Comparison of ENCODE assay signal across 8 mouse cellular contexts in the genomic region with DNA sequence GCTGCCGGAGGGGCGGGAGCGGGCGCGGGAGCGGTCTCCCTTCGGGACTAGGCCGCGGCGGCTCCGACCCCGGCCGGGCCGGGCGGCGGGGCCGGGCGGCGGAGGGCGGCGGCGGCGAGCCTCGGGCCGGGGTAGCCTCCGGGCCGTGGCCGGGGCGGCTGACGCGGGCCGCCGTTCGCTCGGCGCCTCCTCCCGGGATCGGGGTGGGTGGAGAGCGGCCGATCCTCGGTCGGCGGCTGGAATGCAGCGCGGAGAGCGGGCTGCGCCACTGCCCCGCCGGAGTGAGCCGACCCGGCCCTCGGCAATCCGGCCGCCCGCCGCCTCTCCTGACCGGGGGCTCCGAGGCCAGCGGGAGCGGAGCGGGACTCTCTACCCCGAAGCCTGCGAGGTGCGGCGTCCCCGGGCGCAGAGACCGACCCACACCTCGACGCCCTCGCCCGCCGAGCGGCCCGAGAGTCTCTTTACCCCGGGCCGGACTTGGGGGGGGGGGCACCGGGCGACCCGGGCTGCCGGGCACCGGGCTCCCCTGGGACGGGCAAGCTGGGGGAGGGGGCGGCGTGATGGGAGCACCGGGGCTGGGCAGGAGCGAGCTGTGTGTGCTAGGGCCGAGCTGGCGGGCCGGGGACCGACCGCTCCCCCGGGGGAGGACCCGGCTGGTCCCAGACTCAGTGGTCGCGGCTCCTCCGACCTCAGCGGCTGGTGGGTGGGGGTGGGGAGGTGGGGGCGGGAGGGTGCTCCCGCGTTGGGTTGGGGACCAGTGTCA. TPM values are rescaled to one million over a fixed set of nuclear protein-coding genes. Genes with fewer than 3 reads are reported as not detected.
DNase-seq lines count a peak whose midpoint lies in the region; ATAC-seq and TF ChIP-seq lines count a peak whose summit lies in the region.

No protein-coding gene starts in this region.

- no peaks in the 10 kb centered on the region for H3K4me1 ChIP-seq in ES-Bruce4 (ENCODE audit: control insufficient read depth, insufficient read depth, low read length)
- peaks cover 3% of the 10 kb centered on the region; the same call in 1 of the 2 replicates for H3K4me1 ChIP-seq in embryonic fibroblast, embryonic 13.5 days (ENCODE audit: control insufficient read depth, insufficient read depth, low read length)
- peaks cover 4% of the 10 kb centered on the region; the same call in 1 of the 2 replicates for H3K4me1 ChIP-seq in heart, embryonic 11.5 days (ENCODE audit: control insufficient read depth, insufficient read depth, low read length)

- no peak for TF ChIP-seq CTCF in ES-Bruce4 (IDR thresholded peaks at IDR 0.05; ENCODE audit: low read depth, low read length)
- TF ChIP-seq CTCF in embryonic fibroblast, embryonic 13.5 days (IDR thresholded peaks at IDR 0.05; ENCODE audit: borderline replicate concordance, insufficient read depth, low read length), result no peak

- H3K9me3 ChIP-seq in ES-Bruce4 (replicated peaks; ENCODE audit: control insufficient read depth, insufficient read depth, low read length, poor library complexity, severe bottlenecking), result peaks cover 3% of the 10 kb centered on the region
- H3K9me3 ChIP-seq in heart, embryonic 11.5 days (replicated peaks; ENCODE audit: control insufficient read depth, low read length), result no peaks in the 10 kb centered on the region

- no peak overlapping the region for H3K27ac ChIP-seq in ES-Bruce4 (ENCODE audit: insufficient read depth, low read length)
- peak overlapping the region; percentile 94 for H3K27ac ChIP-seq in embryonic fibroblast, embryonic 13.5 days (ENCODE audit: insufficient read depth, low read length)
- H3K27ac ChIP-seq in heart, embryonic 11.5 days (ENCODE audit: low read depth, low read length), result peak overlapping the region; percentile 93

- H3K4me2 ChIP-seq in heart, embryonic 11.5 days, result peak overlapping the region; percentile 73

- H3K27me3 ChIP-seq in ES-Bruce4 (ENCODE audit: control insufficient read depth, insufficient read depth, low read length, poor library complexity, severe bottlenecking), result no peaks in the 10 kb centered on the region
- no peaks in the 10 kb centered on the region for H3K27me3 ChIP-seq in heart, embryonic 11.5 days (ENCODE audit: control insufficient read depth, insufficient read depth, low read length)

- TF ChIP-seq POLR2A in ES-Bruce4 (IDR thresholded peaks at IDR 0.05; ENCODE audit: insufficient read depth, low read length), result no peak
- TF ChIP-seq POLR2A in embryonic fibroblast, embryonic 13.5 days (IDR thresholded peaks at IDR 0.05; ENCODE audit: low read depth, low read length), result no peak

- H3K9ac ChIP-seq in ES-Bruce4 (ENCODE audit: low read depth, poor library complexity, severe bottlenecking), result peak overlapping the region; percentile 99
- H3K9ac ChIP-seq in heart, embryonic 11.5 days (ENCODE audit: low read depth, low read length), result peak overlapping the region; percentile 97

- no peak for TF ChIP-seq EP300 in ES-Bruce4 (IDR thresholded peaks at IDR 0.05; ENCODE audit: insufficient read depth, low read depth, low read length)

- peaks cover 3% of the 10 kb centered on the region for H3K36me3 ChIP-seq in ES-Bruce4 (ENCODE audit: control insufficient read depth, insufficient read depth, low read length, poor library complexity, severe bottlenecking)
- peaks cover 3% of the 10 kb centered on the region; the same call in 1 of the 2 replicates for H3K36me3 ChIP-seq in heart, embryonic 11.5 days (ENCODE audit: control insufficient read depth, insufficient read depth, low read length)

- peak; percentile 71 for ATAC-seq in heart, embryonic 11.5 days (replicated peaks; ENCODE audit: insufficient number of reproducible peaks, low FRiP score, low TSS enrichment)
- ATAC-seq in monocyte, adult 5-6 weeks (replicated peaks; ENCODE audit: insufficient number of reproducible peaks, low FRiP score, low TSS enrichment, poor library complexity, severe bottlenecking), result no peak

- H3K4me3 ChIP-seq in ES-Bruce4 (ENCODE audit: low read depth, low read length), result peak overlapping the region; percentile 90
- peak overlapping the region; percentile 73 for H3K4me3 ChIP-seq in embryonic fibroblast, embryonic 13.5 days (ENCODE audit: insufficient read depth, low read length)
- peak overlapping the region; percentile 95 for H3K4me3 ChIP-seq in heart, embryonic 11.5 days (ENCODE audit: low read depth, low read length)

- WGBS in heart, embryonic 11.5 days (ENCODE audit: insufficient replicate concordance), result under 1% methylated on average over 74 of the region's 101 CpGs

- peak; percentile 64 for DNase-seq in adrenal gland, postnatal 14 days
- DNase-seq in kidney, postnatal 10 days, result peak; percentile 62
- DNase-seq in lung, postnatal 4 days, result peak; percentile 35 to 45
- peak; percentile 24 for DNase-seq in right cerebral cortex, adult 18-20 months

RNA-seq across cellular contexts. Expression of gene Mier3, which starts 5.9 kb away (rescaled TPM):
- polyA plus RNA-seq in ES-Bruce4 (2011; ENCODE audit: insufficient read depth, insufficient read length, low read depth, missing spikeins), result 48.7 and 49.1 TPM in 2 replicates
- total RNA-seq in adrenal gland, postnatal 14 days (2021), result 39.7 and 39.8 TPM in 2 replicates
- 32.3 and 36.1 TPM in 2 replicates for polyA plus RNA-seq in embryonic fibroblast, embryonic 13.5 days (2011; ENCODE audit: insufficient read length, low read depth, missing spikeins)
- polyA plus RNA-seq in heart, embryonic 11.5 days (2014; fragmentation: Nextera tagmentation; extraction: Ambion mirVana), result 16.3 and 16.8 TPM in 2 replicates
- 27.2 to 49.4 TPM (median 41.8 TPM) in 3 replicates for total RNA-seq in monocyte, adult 5-6 weeks (2017)
